Mouse (Mus musculus) 416B (cell line): Measurements from ENCODE around the gene Cbarp.

ENCODE experiments used
- DNase-seq: peaks from one replicate; pipeline ENCODE4 v3.0.0; 2011; ENCODE audit warnings: low read depth

Gene Cbarp

GRCm38 (mm10) chr10:80097275-80097674 lies 43.4 kb downstream of the Cbarp start:
- DNase-seq, result no peak

DNA sequence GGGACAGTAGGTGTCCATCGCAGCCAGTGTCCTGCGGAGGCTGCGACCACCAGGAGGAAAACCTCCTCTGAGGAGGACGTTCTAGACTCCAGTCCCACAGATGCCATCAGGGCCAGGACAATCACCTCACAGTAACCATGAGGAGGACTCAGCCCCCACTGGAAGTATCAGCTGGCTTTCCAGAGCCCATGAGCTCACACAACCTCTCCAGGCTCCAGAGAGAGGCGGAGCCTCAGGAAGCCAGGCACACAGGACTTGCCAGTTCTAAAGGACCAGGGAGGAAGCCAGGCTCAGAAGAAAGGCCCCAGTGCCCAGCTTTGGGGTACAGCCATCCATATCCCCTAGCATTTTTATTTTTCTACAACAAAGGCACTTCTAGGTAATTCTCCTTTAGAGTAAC lies 45.1 kb downstream of the Cbarp start:
- DNase-seq, result no peak

DNA sequence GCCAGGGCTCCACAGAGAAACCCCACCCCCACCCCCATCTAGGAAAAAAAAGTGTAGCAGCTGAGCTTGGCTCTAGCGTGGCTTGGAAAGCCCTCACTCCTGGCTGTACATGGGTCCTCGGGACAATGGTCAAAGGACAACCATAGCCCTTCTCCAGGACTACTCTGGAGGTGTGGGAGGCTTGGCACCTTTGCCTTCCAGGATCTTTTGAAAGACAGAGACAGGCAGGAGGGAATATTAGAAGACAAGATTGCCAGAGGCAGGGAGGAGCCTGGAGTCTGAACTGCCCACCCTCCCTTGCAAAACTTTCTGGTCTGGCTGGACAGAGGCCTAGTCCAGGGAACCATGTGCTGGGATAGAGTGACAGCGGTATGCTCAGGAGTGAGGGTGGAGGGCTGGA lies 46.0 kb downstream of the Cbarp start:
- no peak for DNase-seq

DNA sequence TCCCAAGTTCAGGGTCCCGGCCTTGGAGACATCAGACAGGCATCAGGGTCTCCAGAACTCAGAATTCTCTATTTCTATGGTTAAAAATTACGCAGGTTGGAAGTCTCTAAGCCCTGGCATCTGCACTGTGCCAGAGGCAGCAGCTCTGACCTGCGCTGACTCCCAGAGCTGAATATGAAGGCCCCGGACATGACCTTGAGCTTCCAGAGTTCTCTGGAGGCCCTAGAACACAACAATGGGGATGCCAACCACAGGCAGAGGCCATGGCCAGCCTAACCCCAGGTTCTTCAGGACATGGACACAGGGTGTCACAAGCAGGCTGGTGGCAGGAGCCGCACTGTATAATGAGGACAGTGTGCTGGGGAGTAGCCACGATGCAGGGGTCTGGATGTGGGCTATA lies 46.5 kb downstream of the Cbarp start:
- DNase-seq, result no peak

DNA sequence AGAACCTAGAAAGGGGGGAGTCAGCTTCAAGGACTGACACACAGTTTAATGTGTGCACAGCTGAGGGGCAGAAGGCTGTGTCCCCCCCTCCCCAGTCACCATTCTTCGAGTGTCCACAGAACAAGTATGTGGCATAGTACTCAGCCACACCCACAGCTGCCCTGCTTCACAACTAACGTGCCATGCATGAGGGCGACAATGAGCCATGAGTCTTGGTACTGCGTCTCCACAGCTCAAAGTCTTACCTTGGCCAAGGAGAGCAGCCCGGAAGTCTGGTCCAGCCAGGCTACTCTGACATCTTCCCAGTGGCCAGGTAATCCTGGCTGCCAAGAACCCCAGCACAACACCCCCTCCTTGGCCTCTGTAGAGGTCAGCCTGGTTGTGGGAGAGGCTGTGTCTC lies 47.9 kb downstream of the Cbarp start:
- no peak for DNase-seq

GRCm38 (mm10) chr10:80091527-80091926 lies 49.1 kb downstream of the Cbarp start:
- no peak for DNase-seq

DNA sequence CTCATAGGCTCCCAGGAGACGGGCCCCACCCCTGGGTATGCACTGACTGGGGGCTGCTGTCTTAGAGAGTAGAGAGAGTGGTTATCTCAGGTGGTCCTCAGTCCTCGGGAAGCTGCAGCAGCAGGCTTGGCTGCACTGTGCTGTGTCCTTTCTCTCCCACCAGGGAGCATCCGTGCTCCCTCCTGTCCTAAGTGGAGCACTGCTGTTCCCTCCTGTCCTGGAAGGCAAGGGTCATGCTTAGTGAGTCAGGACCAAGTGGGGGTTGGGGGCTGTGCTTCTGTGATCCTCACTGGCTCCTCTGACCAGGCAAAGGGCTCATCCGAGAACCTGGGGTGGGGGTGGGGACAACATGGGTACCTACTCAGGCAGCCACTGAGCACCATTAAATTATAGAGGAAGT lies 51.5 kb downstream of the Cbarp start:
- DNase-seq, result no peak

GRCm38 (mm10) chr10:80087483-80087882 lies 53.2 kb downstream of the Cbarp start:
- no peak for DNase-seq

DNA sequence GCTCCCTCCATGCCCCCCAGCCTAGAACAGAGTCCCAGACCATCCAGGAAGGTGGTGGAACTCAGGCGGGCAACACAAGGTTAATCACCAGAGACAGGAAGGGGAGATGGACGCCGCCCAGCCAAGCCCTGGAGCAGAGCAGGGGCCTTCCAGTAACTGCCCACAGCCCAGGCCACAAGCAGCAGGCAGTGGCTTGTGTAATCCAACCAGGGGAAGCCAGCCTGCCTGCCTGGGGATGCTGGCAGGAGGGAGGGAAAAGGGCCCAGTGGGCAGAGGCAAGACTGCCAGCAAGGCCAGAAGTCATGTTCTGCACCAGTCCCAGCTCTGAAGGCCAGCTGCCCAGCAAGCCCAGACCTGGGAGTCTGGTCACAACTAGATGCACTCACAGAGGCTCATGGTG lies 53.8 kb downstream of the Cbarp start:
- peak; percentile 90 for DNase-seq

DNA sequence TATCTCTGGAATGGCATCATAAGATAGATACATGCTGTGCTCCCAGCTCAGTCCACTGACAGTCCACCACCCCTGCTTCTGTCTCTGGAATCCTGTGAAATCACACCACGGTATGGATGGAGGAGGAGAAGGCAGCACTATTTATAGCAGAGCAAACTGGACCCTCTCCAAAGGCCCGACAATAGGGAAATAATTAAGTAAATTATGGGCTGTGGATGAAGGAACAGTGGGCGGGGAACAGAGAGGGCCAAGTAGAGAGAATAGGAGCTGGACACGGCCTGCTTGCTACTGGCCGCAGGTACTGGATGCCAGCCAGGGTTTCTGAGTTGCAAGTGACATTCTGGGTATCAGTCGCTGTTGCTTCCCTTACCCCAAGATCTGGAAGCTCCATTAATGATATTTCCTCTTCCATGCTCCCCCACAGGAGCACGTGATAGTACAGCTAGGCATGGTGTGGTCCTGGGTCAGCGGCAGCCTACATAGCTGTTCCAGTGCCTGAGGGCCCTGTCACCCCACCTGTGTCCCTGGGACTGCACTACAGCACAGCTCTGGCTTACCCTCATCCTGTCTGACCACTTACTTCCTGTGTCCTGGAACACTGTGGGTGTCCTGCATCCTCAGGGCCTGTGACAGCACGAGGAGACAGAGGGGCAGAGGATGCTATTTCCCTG lies 55.7 kb downstream of the Cbarp start:
- no peak for DNase-seq

DNA sequence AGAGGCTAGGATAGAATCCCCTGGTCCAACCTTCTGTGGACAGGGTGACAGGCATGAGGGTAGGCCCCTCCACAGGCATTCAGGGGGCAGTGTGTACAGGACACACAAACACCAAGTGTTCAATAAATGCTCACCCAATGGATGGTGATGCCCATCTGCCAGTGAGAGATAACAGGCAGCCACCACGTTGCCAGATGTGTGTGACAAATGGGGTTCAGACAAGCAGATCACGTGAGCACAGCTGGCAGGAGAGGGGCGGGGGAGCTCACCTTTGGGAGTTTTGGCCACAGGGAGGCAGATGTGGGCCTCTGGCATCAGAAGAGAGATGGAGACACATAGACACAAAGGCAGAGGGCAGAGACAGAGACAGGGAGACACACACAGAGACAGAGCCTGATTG lies 59.6 kb downstream of the Cbarp start:
- DNase-seq, result no peak
